Mouse (Mus musculus) thymus, adult 2 months (tissue): ENCODE data around the gene Otulinl.

Experiments
- CTCF ChIP-seq: fragments of 200-500 bp; IDR thresholded peaks from 2 replicates; pipeline ENCODE4 v1.5.1; 2012; ENCODE audit warnings: mild to moderate bottlenecking, control low read depth, low read length, moderate library complexity, borderline replicate concordance; ENCODE audit not compliant: control insufficient read depth, poor library complexity, insufficient read depth; ENCODE audit errors: extremely low read depth
- POLR2A ChIP-seq: fragments of 200-500 bp; IDR thresholded peaks from 2 replicates; pipeline ENCODE4 v1.6.1; 2012; ENCODE audit warnings: mild to moderate bottlenecking, low read length, control low read depth, moderate library complexity; ENCODE audit not compliant: control insufficient read depth, poor library complexity, insufficient read depth; ENCODE audit errors: extremely low read depth

- TF ChIP-seq POLR2A (no peak), CTCF (no peak)
Measured at GRCm38 (mm10) chr15:27673151-27673550, 8.2 kb downstream of the Otulinl start.
